Mouse (Mus musculus) thymus, postnatal 4 days (tissue): ENCODE data around the gene Ncor2.

ENCODE experiments used
- DNase-seq: peaks from one replicate; pipeline ENCODE4 v3.0.0; 2021

Gene Ncor2

DNA sequence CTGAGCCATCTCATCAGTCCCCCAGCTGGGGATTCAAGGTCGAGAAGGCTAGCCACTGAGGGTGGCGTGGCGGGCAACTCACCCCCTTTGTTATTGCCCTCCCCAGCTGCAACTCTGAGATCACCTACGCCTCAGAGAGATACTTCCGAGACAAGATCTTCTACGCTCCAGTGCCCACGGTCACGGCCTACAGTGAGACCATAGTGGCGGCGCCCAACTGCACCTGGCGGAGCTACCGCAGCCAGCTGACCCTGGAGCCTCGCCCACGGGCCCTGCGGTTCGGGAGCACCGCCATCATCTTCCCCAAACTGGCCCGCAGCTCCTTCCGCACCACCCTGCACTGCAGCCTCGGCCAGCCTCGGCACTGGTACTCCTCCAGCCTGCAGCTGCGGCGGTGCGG, 167.9 kb downstream of the Ncor2 start:
- DNase-seq = no peak

GRCm38 (mm10) chr5:125006896-125007295, 172.1 kb downstream of the Ncor2 start:
- no peak for DNase-seq

DNA sequence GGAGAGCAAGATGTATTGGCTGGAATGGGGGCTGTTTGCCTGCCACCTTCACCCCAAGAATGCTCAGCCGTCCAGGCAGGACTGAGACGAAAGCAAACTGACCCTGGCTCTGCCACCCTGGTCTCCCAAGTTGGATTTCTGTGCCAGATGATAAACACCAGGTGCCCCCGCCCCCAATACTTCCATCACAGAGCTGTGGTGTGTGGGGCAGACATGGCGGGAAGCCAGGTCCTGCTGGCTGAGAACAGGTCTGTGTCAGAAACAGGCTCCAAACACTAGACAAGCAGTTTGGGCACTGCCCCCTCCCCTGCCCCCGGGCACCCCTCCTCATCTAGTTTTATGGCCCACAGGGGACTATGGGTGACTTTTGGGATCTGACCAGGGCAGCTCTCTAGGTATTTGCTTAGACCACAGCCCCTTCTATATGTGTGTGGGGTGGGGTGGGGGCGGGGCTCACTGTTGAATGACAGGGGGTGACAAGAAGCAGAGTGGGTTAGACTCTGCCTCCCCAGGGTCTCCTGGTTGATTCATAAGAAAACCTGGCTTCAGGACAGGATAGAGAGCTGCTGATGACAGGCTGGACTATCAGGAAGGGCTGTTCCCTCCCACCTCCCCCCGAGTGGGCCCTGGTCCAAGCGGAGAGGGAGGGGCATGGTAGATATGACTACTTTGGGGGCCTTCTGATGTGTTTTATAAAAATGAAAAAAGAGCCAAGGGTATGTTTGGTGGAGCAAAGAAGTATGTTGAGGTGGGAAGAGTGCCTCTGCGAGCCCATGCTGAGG, 173.0 kb downstream of the Ncor2 start:
- DNase-seq = no peak

DNA sequence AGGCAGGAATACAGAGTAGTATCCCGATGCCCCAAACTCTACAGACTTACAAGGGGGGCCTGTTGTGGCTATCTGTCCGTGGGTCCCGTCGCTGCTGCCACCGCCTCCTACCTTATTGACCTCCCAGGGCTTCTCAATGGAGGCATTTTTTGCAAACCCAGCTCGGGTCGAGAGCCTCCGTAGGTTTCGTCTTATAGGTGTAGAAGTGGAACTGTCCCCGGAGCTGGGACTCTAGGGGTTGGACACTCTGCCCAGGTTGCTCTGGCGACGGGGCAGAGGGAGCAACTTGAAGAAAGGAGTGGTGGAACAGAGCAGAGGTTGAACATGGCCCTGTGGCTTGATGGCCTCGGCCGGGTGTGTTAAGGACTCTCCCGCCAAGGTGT, 175.2 kb downstream of the Ncor2 start:
- DNase-seq = no peak

- DNase-seq = no peak
These were observed 175.8 kb downstream of the Ncor2 start, which contains the start of gene Rflna for GRCm38 (mm10) chr5:125002969-125003872. TSS of gene Rflna (plus strand) at chr5:125003221.

- no peak for DNase-seq
These were observed 178.2 kb downstream of the Ncor2 start for GRCm38 (mm10) chr5:125000756-125001250.

- no peak for DNase-seq
These were observed 181.1 kb downstream of the Ncor2 start for GRCm38 (mm10) chr5:124997913-124998312.

DNA sequence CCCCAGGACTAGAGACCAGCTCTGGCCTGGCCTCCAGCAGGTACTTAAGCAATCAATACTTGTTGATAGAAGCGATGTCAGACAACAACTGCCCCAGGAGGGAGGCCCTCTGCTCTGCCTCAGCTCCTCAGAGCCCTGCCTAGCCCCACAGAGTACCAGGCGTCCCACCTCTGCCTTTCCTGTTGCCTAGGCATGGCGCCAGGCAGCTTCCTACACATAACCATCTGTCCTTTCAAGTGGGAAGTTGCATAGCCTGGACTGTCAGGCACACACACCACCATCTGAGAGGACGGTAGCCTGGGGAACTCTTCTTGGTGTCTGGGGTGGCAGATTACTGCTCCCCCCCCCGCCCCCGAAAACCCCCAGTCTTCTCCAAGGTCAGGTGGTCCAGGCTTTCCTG, 182.2 kb downstream of the Ncor2 start:
- no peak for DNase-seq

DNA sequence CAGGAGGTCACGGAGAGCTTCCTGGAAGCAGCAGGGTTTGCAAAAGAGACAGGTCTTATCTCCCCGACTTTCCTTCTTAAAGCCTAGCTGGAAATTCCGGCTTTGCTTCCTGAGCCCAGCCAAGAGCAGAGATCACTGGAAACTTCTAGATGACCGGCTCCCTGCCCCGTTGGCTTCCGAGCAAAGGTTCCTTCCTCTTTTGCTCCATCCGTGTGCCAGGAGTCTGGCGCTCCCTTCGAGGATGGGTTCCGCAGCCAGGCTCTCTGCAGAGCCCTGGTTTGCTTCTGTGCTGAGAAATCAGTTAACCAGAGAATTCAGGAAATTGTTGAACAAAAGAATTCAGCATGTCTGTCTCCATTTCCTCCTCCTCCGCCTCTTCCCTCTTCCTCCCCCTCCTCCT, 186.1 kb downstream of the Ncor2 start:
- DNase-seq = no peak

DNA sequence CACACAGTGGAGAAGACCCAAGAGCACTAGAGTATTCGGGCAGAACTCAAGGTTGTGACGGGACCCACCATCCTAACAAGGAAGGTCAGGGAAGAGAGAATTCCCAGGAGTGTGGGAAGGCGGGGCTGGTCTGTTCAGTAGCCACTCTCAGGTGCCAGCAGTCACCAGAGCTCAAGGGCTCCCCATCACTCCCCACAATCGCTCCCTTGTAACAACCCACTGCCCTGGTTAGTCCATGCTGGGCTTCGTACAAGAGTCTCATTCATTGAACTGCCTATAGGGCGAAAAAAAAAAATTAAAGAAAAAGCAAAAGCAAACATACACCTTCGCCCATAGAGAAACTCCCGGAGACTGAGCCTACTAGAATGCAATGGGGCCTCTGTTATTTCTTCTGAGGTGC, 186.7 kb downstream of the Ncor2 start:
- no peak for DNase-seq

- DNase-seq = no peak
These were observed 189.3 kb downstream of the Ncor2 start for GRCm38 (mm10) chr5:124989724-124990123.

GRCm38 (mm10) chr5:124986656-124987055, 192.4 kb downstream of the Ncor2 start:
- no peak for DNase-seq

GRCm38 (mm10) chr5:124986222-124986621, 192.8 kb downstream of the Ncor2 start:
- DNase-seq = no peak

- no peak for DNase-seq
These were observed 209.2 kb downstream of the Ncor2 start for GRCm38 (mm10) chr5:124969790-124970189.
